Mouse (Mus musculus) cerebellum, postnatal 14 days (tissue): ENCODE data around the gene Usp19.

Experiments
- DNase-seq, 2 experiments: peaks; one replicate each; pipeline ENCODE4 v3.0.0; 2021; ENCODE audit warnings: mixed read lengths in 2 of 2

Usp19 gene

GRCm38 (mm10) chr9:108469430-108469829, 21.0 kb upstream of the Usp19 start:
- DNase-seq = no peak

GRCm38 (mm10) chr9:108469845-108470244, 20.6 kb upstream of the Usp19 start:
- no peak for DNase-seq

- DNase-seq = no peak
Observed at GRCm38 (mm10) chr9:108474528-108474927, 15.9 kb upstream of the Usp19 start.

- DNase-seq = peak in 1 of 2 experiments; percentile 30
Observed at GRCm38 (mm10) chr9:108478638-108479156, 11.7 kb upstream of the Usp19 start.

- DNase-seq = no peak
Observed at GRCm38 (mm10) chr9:108479241-108479640, 11.2 kb upstream of the Usp19 start.

GRCm38 (mm10) chr9:108479721-108480351, 10.6 kb upstream of the Usp19 start, which contains the start of gene Lamb2:
Lamb2 (plus strand) TSS chr9:108479736.
- peak in 1 of 2 experiments; percentile 2 for DNase-seq

GRCm38 (mm10) chr9:108480813-108481519, 9.4 kb upstream of the Usp19 start:
- no peak for DNase-seq

- no peak for DNase-seq
Observed at GRCm38 (mm10) chr9:108481520-108482210, 8.7 kb upstream of the Usp19 start.

- peak in 1 of 2 experiments; percentile 1 for DNase-seq
Observed at GRCm38 (mm10) chr9:108483051-108483790, 7.2 kb upstream of the Usp19 start.

- DNase-seq = no peak
Observed at GRCm38 (mm10) chr9:108484021-108484420, 6.4 kb upstream of the Usp19 start.

GRCm38 (mm10) chr9:108485301-108485875, 5.0 kb upstream of the Usp19 start:
- no peak for DNase-seq

- DNase-seq = no peak
Observed at GRCm38 (mm10) chr9:108486973-108487530, 3.4 kb upstream of the Usp19 start.

GRCm38 (mm10) chr9:108488403-108488802, 2.0 kb upstream of the Usp19 start:
- DNase-seq = peak in 1 of 2 experiments; percentile 7

- DNase-seq = peak in 1 of 2 experiments; percentile 11
Observed at GRCm38 (mm10) chr9:108489215-108489614, 1.2 kb upstream of the Usp19 start.

- peak in 1 of 2 experiments; percentile 38 for DNase-seq
Observed at GRCm38 (mm10) chr9:108489702-108490558, 472 bp upstream of the Usp19 start.

- DNase-seq = no peak
Observed at GRCm38 (mm10) chr9:108491286-108491580, 831 bp downstream of the Usp19 start.

- DNase-seq = peak in 1 of 2 experiments; percentile 19
Observed at GRCm38 (mm10) chr9:108492043-108492750, 1.8 kb downstream of the Usp19 start.

GRCm38 (mm10) chr9:108493246-108493645, 2.8 kb downstream of the Usp19 start:
- peak in 1 of 2 experiments; percentile 2 for DNase-seq

GRCm38 (mm10) chr9:108494146-108494825, 3.9 kb downstream of the Usp19 start:
- peak in 1 of 2 experiments; percentile 10 for DNase-seq

- DNase-seq = peak in 1 of 2 experiments; percentile 4
Observed at GRCm38 (mm10) chr9:108494905-108495304, 4.5 kb downstream of the Usp19 start.
